In genomic region chr14:28675476-28675875, GRCm38 (mm10) we compare ENCODE assay signal across 10 mouse cellular contexts.
A peak's percentile ranks its signal among the peaks of the same experiment; 100 is the strongest.
DNase-seq lines count a peak whose midpoint lies in the region; ATAC-seq and TF ChIP-seq lines count a peak whose summit lies in the region.
"Had no signal": no experiment of that assay in that cellular context is flagged by ENCODE, and none has a peak within 500 bp of the region (broad histone marks: within the 10 kb centered on the region; RNA-seq: fewer than 3 reads in every experiment).

No protein-coding gene starts in this region.

- H3K9me3 ChIP-seq in forebrain, postnatal 0 days (ENCODE audit: low read length) = no peaks in the 10 kb centered on the region

- H3K4me2 ChIP-seq in forebrain, postnatal 0 days (ENCODE audit: low read depth) = no peak overlapping the region

- no peaks in the 10 kb centered on the region for H3K27me3 ChIP-seq in heart, adult 2 months (ENCODE audit: control insufficient read depth, insufficient read depth, low read length)
- no peaks in the 10 kb centered on the region for H3K27me3 ChIP-seq in forebrain, postnatal 0 days (ENCODE audit: insufficient read depth, low read length)
- H3K27me3 ChIP-seq: megakaryocyte, embryonic 14.5 days had no signal

- no peak for TF ChIP-seq POLR2A in heart, adult 2 months (IDR thresholded peaks at IDR 0.05; ENCODE audit: insufficient read depth, low read depth, low read length)

- intact Hi-C loops in heart, adult 2 months (cut with DNase I) = no loop called here

- no peak overlapping the region for H3K4me3 ChIP-seq in heart, adult 2 months
- H3K4me3 ChIP-seq in forebrain, postnatal 0 days (ENCODE audit: low read depth, low read length) = no peak overlapping the region
- H3K4me3 ChIP-seq: erythroblast, embryonic 14.5 days; megakaryocyte, embryonic 14.5 days had no signal

- H3K36me3 ChIP-seq in heart, adult 2 months (ENCODE audit: control insufficient read depth, insufficient read depth, low read length) = no peaks in the 10 kb centered on the region
- no peaks in the 10 kb centered on the region for H3K36me3 ChIP-seq in forebrain, postnatal 0 days (ENCODE audit: insufficient read depth)

- H3K4me1 ChIP-seq in heart, adult 2 months (ENCODE audit: control insufficient read depth, insufficient read depth, low read length) = no peaks in the 10 kb centered on the region
- no peaks in the 10 kb centered on the region for H3K4me1 ChIP-seq in forebrain, postnatal 0 days (ENCODE audit: insufficient read depth)
- H3K4me1 ChIP-seq: megakaryocyte, embryonic 14.5 days had no signal

- TF ChIP-seq EP300 in heart, adult 2 months (IDR thresholded peaks at IDR 0.05; ENCODE audit: insufficient read depth, low read depth, low read length) = no peak

- 50% methylated on average over 5 of the region's 5 CpGs for WGBS in heart, adult 2 months
- WGBS in forebrain, postnatal 0 days = 33% methylated on average over 5 of the region's 5 CpGs

- no peak for TF ChIP-seq CTCF in heart, adult 2 months (IDR thresholded peaks at IDR 0.05)
- no peak for TF ChIP-seq CTCF in forebrain, postnatal 0 days (IDR thresholded peaks at IDR 0.05; ENCODE audit: low read depth)

- peak; percentile 21 to 42 for DNase-seq in heart, adult 2 months
- DNase-seq in heart, adult 9 months (ENCODE audit: low spot score in 2 of 2) = no peak
- peak; percentile 78 for DNase-seq in adrenal gland, postnatal 25 days
- peak; percentile 79 for DNase-seq in forebrain, postnatal 0 days
- peak; percentile 23 to 48 for DNase-seq in kidney, postnatal 36 days
- DNase-seq in lung, postnatal 14 days = peak; percentile 75
- peak; percentile 46 to 71 for DNase-seq in urinary bladder, postnatal 4 days (ENCODE audit: low spot score in 2 of 2)
- DNase-seq in spleen, postnatal 14 days (ENCODE audit: low spot score in 2 of 2) = no peak

- peak; percentile 77 for ATAC-seq in forebrain, postnatal 0 days

- no peak overlapping the region for H3K9ac ChIP-seq in heart, adult 2 months (ENCODE audit: low read depth, low read length)
- no peak overlapping the region for H3K9ac ChIP-seq in forebrain, postnatal 0 days

- no peaks in the 10 kb centered on the region for H3K79me2 ChIP-seq in heart, adult 2 months (replicated peaks; ENCODE audit: control insufficient read depth, insufficient read depth, low read length)

- H3K27ac ChIP-seq in heart, adult 2 months = no peak overlapping the region
- no peak overlapping the region for H3K27ac ChIP-seq in forebrain, postnatal 0 days (ENCODE audit: low read depth, low read length)

Comparison
In these comparisons a context has a peak if more than half of its experiments do, and no peak if none do; other contexts are left out.
1. DNase-seq: peak in heart, adult 2 months (2 of 2), adrenal gland, postnatal 25 days (single experiment), forebrain, postnatal 0 days (single experiment), kidney, postnatal 36 days (2 of 2), lung, postnatal 14 days (single experiment) and urinary bladder, postnatal 4 days (2 of 2); none in heart, adult 9 months (0 of 2) and spleen, postnatal 14 days (0 of 2).